Mouse (Mus musculus) hindbrain, embryonic 10.5 days (tissue): ENCODE data around the gene Sart1. TPM values are rescaled to one million over a fixed set of nuclear protein-coding genes. Genes with fewer than 3 reads are reported as not detected.

Experiments
- polyA plus RNA-seq: library from polyadenylated mRNA; unstranded; fragments of >200 nt; fragmentation: Nextera tagmentation; extraction: Ambion mirVana; gene quantifications from 2 replicates; pipeline ENCODE4 v1.2.1, GENCODE M21; 2016

Sart1 gene
- polyA plus RNA-seq, 1 experiment from 2014 or later: 82.7 TPM

Other genes with a start within 250 kb of the Sart1 start
- 23.7 and 26.1 TPM in 2 replicates for gene Pacs1, start 115.6 kb downstream of the Sart1 start, polyA plus RNA-seq
- 438 and 456 TPM in 2 replicates for gene Sf3b2, start 93.2 kb downstream of the Sart1 start, polyA plus RNA-seq
- gene Gal3st3, start 90.4 kb downstream of the Sart1 start, polyA plus RNA-seq: 11.7 and 19.1 TPM in 2 replicates
- gene Catsper1, start 53.0 kb downstream of the Sart1 start, polyA plus RNA-seq: not detected in 2 replicates
- gene Cst6, start 39.1 kb downstream of the Sart1 start, polyA plus RNA-seq: 0.65 and 1.6 TPM in 2 replicates
- 84.2 and 90.5 TPM in 2 replicates for gene Eif1ad, start 22.0 kb downstream of the Sart1 start, polyA plus RNA-seq
- gene Banf1, start 21.5 kb downstream of the Sart1 start, polyA plus RNA-seq: 539 and 565 TPM in 2 replicates
- 0.44 and 0.58 TPM in 2 replicates for gene Tsga10ip, start 13.8 kb upstream of the Sart1 start, polyA plus RNA-seq
- gene Drap1, start 36.3 kb upstream of the Sart1 start, polyA plus RNA-seq: 223 and 271 TPM in 2 replicates
- 53.8 and 63.9 TPM in 2 replicates for gene AI837181, start 36.4 kb upstream of the Sart1 start, polyA plus RNA-seq
- not detected in 2 replicates for gene Fosl1, start 58.8 kb upstream of the Sart1 start, polyA plus RNA-seq
- 6.9 and 8.6 TPM in 2 replicates for gene Ccdc85b, start 69.2 kb upstream of the Sart1 start, polyA plus RNA-seq
- gene Fibp, start 71.9 kb upstream of the Sart1 start, polyA plus RNA-seq: 99.5 and 122 TPM in 2 replicates
- gene Ctsw, start 79.8 kb upstream of the Sart1 start, polyA plus RNA-seq: 2.0 and 3.0 TPM in 2 replicates
- 62.7 and 71.3 TPM in 2 replicates for gene Efemp2, start 85.3 kb upstream of the Sart1 start, polyA plus RNA-seq
- 43.7 and 51.4 TPM in 2 replicates for gene Mus81, start 99.7 kb upstream of the Sart1 start, polyA plus RNA-seq
- 3,259 and 3,562 TPM in 2 replicates for gene Cfl1, start 101.8 kb upstream of the Sart1 start, polyA plus RNA-seq
- gene 1700020D05Rik, start 115.1 kb upstream of the Sart1 start, polyA plus RNA-seq: not detected in 2 replicates
- gene Snx32, start 121.8 kb upstream of the Sart1 start, polyA plus RNA-seq: 8.9 and 18.7 TPM in 2 replicates
- gene Ovol1, start 171.9 kb upstream of the Sart1 start, polyA plus RNA-seq: 0.39 and 0.77 TPM in 2 replicates
- gene Ap5b1, start 179.3 kb upstream of the Sart1 start, polyA plus RNA-seq: 1.6 and 2.6 TPM in 2 replicates
- 177 and 187 TPM in 2 replicates for gene Rnaseh2c, start 213.2 kb upstream of the Sart1 start, polyA plus RNA-seq
- gene Kat5, start 221.5 kb upstream of the Sart1 start, polyA plus RNA-seq: 58.9 and 69.2 TPM in 2 replicates
- gene Rela, start 248.8 kb upstream of the Sart1 start, polyA plus RNA-seq: 27.8 and 36.0 TPM in 2 replicates